Mouse (Mus musculus) bone marrow macrophage, adult 2 months (primary cell): ENCODE data around the gene Zfp800.

Experiments
- CTCF ChIP-seq: IDR thresholded peaks from 2 replicates; pipeline ENCODE4 v1.5.1; 2012; ENCODE audit warnings: low read depth, mild to moderate bottlenecking, low read length, moderate library complexity
- POLR2A ChIP-seq: IDR thresholded peaks from 2 replicates; pipeline ENCODE4 v1.6.1; 2012; ENCODE audit warnings: mild to moderate bottlenecking, low read depth, low read length, borderline replicate concordance

- TF ChIP-seq CTCF (no peak), POLR2A (no peak)
Observed at GRCm38 (mm10) chr6:28312067-28312466, 85.7 kb downstream of the Zfp800 start.
